Mouse (Mus musculus): ENCODE results near the gene Atp5l.

- TF ChIP-seq TAL1 (IDR thresholded peaks at IDR 0.05; ENCODE audit: low read length) (no peak), GATA1 (IDR thresholded peaks at IDR 0.05; ENCODE audit: low read length) (no peak)
Measured at GRCm38 (mm10) chr9:44900402-44900801, 20.1 kb downstream of the Atp5l start.

Data from erythroblast, embryonic 14.5 days (primary cell).